Mouse (Mus musculus) bone marrow, adult 2 months (tissue): ENCODE data around the gene Pnldc1.

ENCODE experiments used
- CTCF ChIP-seq: fragments of 200-500 bp; IDR thresholded peaks from 2 replicates; pipeline ENCODE4 v1.5.1; 2011; ENCODE audit warnings: low read length, control low read depth; ENCODE audit not compliant: control insufficient read depth, insufficient read depth
- POLR2A ChIP-seq: fragments of 200-500 bp; IDR thresholded peaks from 2 replicates; pipeline ENCODE4 v1.6.1; 2011; ENCODE audit warnings: low read depth, mild to moderate bottlenecking, control low read depth, low read length, borderline replicate concordance; ENCODE audit not compliant: control insufficient read depth

DNA sequence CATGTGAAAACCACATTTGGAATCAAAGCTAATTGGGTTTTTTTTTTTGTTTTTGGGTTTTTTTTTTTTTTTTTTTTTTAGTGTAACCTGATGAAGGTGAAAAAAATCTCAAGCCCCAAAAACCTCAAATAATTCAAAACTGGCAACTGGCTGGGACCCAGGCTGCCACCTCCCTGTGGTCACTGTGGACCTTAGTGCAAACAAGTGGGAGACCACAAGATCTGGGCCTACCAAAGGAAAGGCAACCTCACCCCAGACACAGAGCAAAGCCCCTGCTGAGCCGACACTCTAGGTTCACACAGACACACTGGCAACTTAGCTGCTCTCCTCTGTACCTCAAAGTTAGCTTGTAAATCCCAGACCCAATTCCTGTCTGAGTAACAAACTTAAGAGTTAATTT is 5.7 kb downstream of the Pnldc1 start:
- TF ChIP-seq CTCF, result no peak
- TF ChIP-seq POLR2A, result no peak
